Mouse (Mus musculus): ENCODE data around the gene Exph5.

The Exph5 gene

GRCm38 (mm10) chr9:53301269-53301720, at the start of gene Exph5:
Gene Exph5, plus strand, starts transcription at chr9:53301670.
- no peak for DNase-seq (ENCODE audit: low read depth in 2 of 2, low spot score in 2 of 2)

- DNase-seq (ENCODE audit: low read depth in 2 of 2, low spot score in 2 of 2) = peak; percentile 60 to 77
Observed at GRCm38 (mm10) chr9:53254368-53254767, 47.1 kb upstream of the Exph5 start.

GRCm38 (mm10) chr9:53256690-53257305, 44.7 kb upstream of the Exph5 start:
- DNase-seq (ENCODE audit: low read depth in 2 of 2, low spot score in 2 of 2) = no peak

- DNase-seq (ENCODE audit: low read depth in 2 of 2, low spot score in 2 of 2) = no peak
Observed at GRCm38 (mm10) chr9:53257772-53258171, 43.7 kb upstream of the Exph5 start.

- DNase-seq (ENCODE audit: low read depth in 2 of 2, low spot score in 2 of 2) = no peak
Observed at GRCm38 (mm10) chr9:53258199-53258598, 43.3 kb upstream of the Exph5 start.

- DNase-seq (ENCODE audit: low read depth in 2 of 2, low spot score in 2 of 2) = no peak
Observed at GRCm38 (mm10) chr9:53264387-53264786, 37.1 kb upstream of the Exph5 start.

- DNase-seq (ENCODE audit: low read depth in 2 of 2, low spot score in 2 of 2) = no peak
Observed at GRCm38 (mm10) chr9:53265589-53265988, 35.9 kb upstream of the Exph5 start.

- no peak for DNase-seq (ENCODE audit: low read depth in 2 of 2, low spot score in 2 of 2)
Observed at GRCm38 (mm10) chr9:53268036-53268435, 33.4 kb upstream of the Exph5 start.

GRCm38 (mm10) chr9:53268731-53269465, 32.6 kb upstream of the Exph5 start:
- no peak for DNase-seq (ENCODE audit: low read depth in 2 of 2, low spot score in 2 of 2)

- DNase-seq (ENCODE audit: low read depth in 2 of 2, low spot score in 2 of 2) = no peak
Observed at GRCm38 (mm10) chr9:53269466-53269755, 32.1 kb upstream of the Exph5 start.

- DNase-seq (ENCODE audit: low read depth in 2 of 2, low spot score in 2 of 2) = no peak
Observed at GRCm38 (mm10) chr9:53271281-53272022, 30.0 kb upstream of the Exph5 start.

- no peak for DNase-seq (ENCODE audit: low read depth in 2 of 2, low spot score in 2 of 2)
Observed at GRCm38 (mm10) chr9:53272207-53272606, 29.3 kb upstream of the Exph5 start.

- no peak for DNase-seq (ENCODE audit: low read depth in 2 of 2, low spot score in 2 of 2)
Observed at GRCm38 (mm10) chr9:53272714-53273113, 28.8 kb upstream of the Exph5 start.

- no peak for DNase-seq (ENCODE audit: low read depth in 2 of 2, low spot score in 2 of 2)
Observed at GRCm38 (mm10) chr9:53276381-53276780, 25.1 kb upstream of the Exph5 start.

GRCm38 (mm10) chr9:53278997-53279396, 22.5 kb upstream of the Exph5 start:
- no peak for DNase-seq (ENCODE audit: low read depth in 2 of 2, low spot score in 2 of 2)

- no peak for DNase-seq (ENCODE audit: low read depth in 2 of 2, low spot score in 2 of 2)
Observed at GRCm38 (mm10) chr9:53286793-53287192, 14.7 kb upstream of the Exph5 start.

GRCm38 (mm10) chr9:53290006-53290405, 11.5 kb upstream of the Exph5 start:
- no peak for DNase-seq (ENCODE audit: low read depth in 2 of 2, low spot score in 2 of 2)

- no peak for DNase-seq (ENCODE audit: low read depth in 2 of 2, low spot score in 2 of 2)
Observed at GRCm38 (mm10) chr9:53292833-53293232, 8.6 kb upstream of the Exph5 start.

GRCm38 (mm10) chr9:53301801-53302311, 386 bp downstream of the Exph5 start:
- DNase-seq (ENCODE audit: low read depth in 2 of 2, low spot score in 2 of 2) = no peak

GRCm38 (mm10) chr9:53302415-53302814, 945 bp downstream of the Exph5 start:
- no peak for DNase-seq (ENCODE audit: low read depth in 2 of 2, low spot score in 2 of 2)

GRCm38 (mm10) chr9:53307904-53308303, 6.4 kb downstream of the Exph5 start:
- no peak for DNase-seq (ENCODE audit: low read depth in 2 of 2, low spot score in 2 of 2)

- no peak for DNase-seq (ENCODE audit: low read depth in 2 of 2, low spot score in 2 of 2)
Observed at GRCm38 (mm10) chr9:53312981-53313380, 11.5 kb downstream of the Exph5 start.

Data from CD8-positive naive resting alpha-beta T cell, adult 2 months (primary cell).